8 mouse cellular contexts compared by ENCODE assay signal in genomic region chr14:8665636-8666411, GRCm38 (mm10). TPM values are rescaled to one million over a fixed set of nuclear protein-coding genes. Genes with fewer than 3 reads are reported as not detected.
A peak's percentile ranks its signal among the peaks of the same experiment; 100 is the strongest.
DNase-seq lines count a peak whose midpoint lies in the region; ATAC-seq and TF ChIP-seq lines count a peak whose summit lies in the region.

Gene 4930452B06Rik, minus strand, starts transcription at chr14:8666240.

- peak; percentile 6 for DNase-seq in Patski (ENCODE audit: low read depth, low spot score)
- peak; percentile 91 to 93 for DNase-seq in cerebellum, postnatal 10 days
- peak; percentile 58 to 70 for DNase-seq in frontal cortex, postnatal 14 days (ENCODE audit: low spot score in 2 of 2)
- peak; percentile 81 for DNase-seq in hindbrain, embryonic 14.5 days (ENCODE audit: low spot score)
- DNase-seq in layer of hippocampus, postnatal 25 days (ENCODE audit: extremely low spot score in 1 of 2, low spot score in 1 of 2) = peak; percentile 69 to 72
- DNase-seq in lung, postnatal 0 days (ENCODE audit: low spot score) = peak; percentile 81
- DNase-seq in right cerebral cortex, adult 18-20 months = peak; percentile 88
- peak; percentile 85 for DNase-seq in urinary bladder, postnatal 14 days (ENCODE audit: low spot score)

- no peak for TF ChIP-seq EP300 in lung, postnatal 0 days (IDR thresholded peaks at IDR 0.05)

- H3K9me3 ChIP-seq in hindbrain, embryonic 14.5 days (ENCODE audit: control insufficient read depth, low read length) = no peaks in the 10 kb centered on the region
- no peaks in the 10 kb centered on the region for H3K9me3 ChIP-seq in lung, postnatal 0 days (ENCODE audit: low read length)

- peak within 1 kb of the TSS; percentile 57 for H3K4me3 ChIP-seq in hindbrain, embryonic 14.5 days (replicated peaks; ENCODE audit: low read length)
- peak within 1 kb of the TSS; percentile 43 for H3K4me3 ChIP-seq in lung, postnatal 0 days (ENCODE audit: low read depth, low read length)

- ATAC-seq in Patski = peak; percentile 98
- peak; percentile 98 for ATAC-seq in hindbrain, embryonic 14.5 days (ENCODE audit: low FRiP score)
- ATAC-seq in lung, postnatal 0 days = peak; percentile 97

- in situ Hi-C loops in Patski (cut with MboI; ENCODE audit: low pct_unique_long_range_greater_than_20kb) = loop anchor here (5.0 kb wide), 1 partner anchor 51 kb away; no protein-coding TSS in a partner anchor

- no peak within 1 kb of the TSS for H3K27ac ChIP-seq in hindbrain, embryonic 14.5 days
- no peak within 1 kb of the TSS for H3K27ac ChIP-seq in lung, postnatal 0 days (ENCODE audit: low read length)

- H3K4me2 ChIP-seq in hindbrain, embryonic 14.5 days (replicated peaks) = peak within 1 kb of the TSS; percentile 62
- peak within 1 kb of the TSS; percentile 79 for H3K4me2 ChIP-seq in lung, postnatal 0 days (replicated peaks; ENCODE audit: low read depth, low read length)

- no peak for TF ChIP-seq CTCF in Patski (IDR thresholded peaks at IDR 0.05)
- no peak for TF ChIP-seq CTCF in lung, postnatal 0 days (IDR thresholded peaks at IDR 0.05)

- no peaks in the 10 kb centered on the region for H3K36me3 ChIP-seq in hindbrain, embryonic 14.5 days (replicated peaks; ENCODE audit: control insufficient read depth, insufficient read depth)
- no peaks in the 10 kb centered on the region for H3K36me3 ChIP-seq in lung, postnatal 0 days (ENCODE audit: insufficient read depth, low read length)

- 0 out of 2 replicates have a peak, but pooled peaks cover 5% of the 10 kb centered on the region for H3K4me1 ChIP-seq in hindbrain, embryonic 14.5 days (replicated peaks; ENCODE audit: control insufficient read depth, insufficient read depth, low read length)
- H3K4me1 ChIP-seq in lung, postnatal 0 days (ENCODE audit: insufficient read depth, low read depth, low read length) = no peaks in the 10 kb centered on the region

- peak within 1 kb of the TSS; percentile 68 for H3K9ac ChIP-seq in hindbrain, embryonic 14.5 days
- peak within 1 kb of the TSS; percentile 13 for H3K9ac ChIP-seq in lung, postnatal 0 days (replicated peaks; ENCODE audit: low read depth)

- peaks cover 9% of the 10 kb centered on the region for H3K27me3 ChIP-seq in Patski
- H3K27me3 ChIP-seq in hindbrain, embryonic 14.5 days (ENCODE audit: control insufficient read depth, insufficient read depth, low read length) = no peaks in the 10 kb centered on the region
- H3K27me3 ChIP-seq in lung, postnatal 0 days (replicated peaks; ENCODE audit: insufficient read depth, low read length) = no peaks in the 10 kb centered on the region

- 2% methylated on average over 44 of the region's 45 CpGs for WGBS in hindbrain, embryonic 14.5 days
- under 1% methylated on average over 43 of the region's 45 CpGs for WGBS in lung, postnatal 0 days

- CTCF ChIA-PET in Patski (lab: Charles Lee) = no interaction called here

- POLR2A ChIA-PET in Patski (lab: Charles Lee) = no interaction called here

RNA-seq across cellular contexts. Expression of gene 4930452B06Rik, which starts in this region (rescaled TPM):
- 8.4 TPM for polyA plus RNA-seq in Patski (2021)
- polyA plus RNA-seq in hindbrain, embryonic 14.5 days (2014; fragmentation: Nextera tagmentation; extraction: Ambion mirVana) = 6.6 and 9.1 TPM in 2 replicates
- 1 to 10 TPM; 4.6 to 5.2 TPM for total RNA-seq in layer of hippocampus, postnatal 25 days (2021)
- 2.9 and 3.4 TPM in 2 replicates for polyA plus RNA-seq in lung, postnatal 0 days (2015; fragmentation: Nextera tagmentation; extraction: Ambion mirVana)

Comparison
In these comparisons a context has a peak if more than half of its experiments do, and no peak if none do; other contexts are left out.
1. DNase-seq: peak in every context shown above with its lines; median percentile 92 in cerebellum, postnatal 10 days; 88 in right cerebral cortex, adult 18-20 months; 85 in urinary bladder, postnatal 14 days; 81 in hindbrain, embryonic 14.5 days; 81 in lung, postnatal 0 days; 70 in layer of hippocampus, postnatal 25 days; 64 in frontal cortex, postnatal 14 days; 6 in Patski.